ENCODE assay signal across 11 mouse cellular contexts in the genomic region with DNA sequence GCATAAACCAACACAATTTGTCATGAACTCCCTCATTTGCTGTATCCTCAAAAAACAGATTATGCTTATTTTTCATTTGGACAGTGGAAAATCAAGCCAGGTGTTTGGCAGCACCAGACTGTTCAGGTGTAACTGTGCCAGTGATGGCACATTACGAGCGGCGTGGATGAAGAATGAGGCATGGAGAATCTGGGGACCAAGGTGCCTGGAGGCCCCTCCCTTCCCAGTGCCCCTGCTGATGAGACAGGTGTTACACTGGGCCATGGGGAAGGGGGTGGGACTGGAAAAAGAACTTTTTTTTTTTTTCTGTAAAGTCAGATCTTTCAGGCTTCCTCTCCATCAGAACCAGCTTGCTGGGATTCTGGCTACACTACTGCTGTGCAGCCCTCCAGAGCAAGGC.
"Had no signal": no experiment of that assay in that cellular context is flagged by ENCODE, and none has a peak within 500 bp of the region (broad histone marks: within the 10 kb centered on the region; RNA-seq: fewer than 3 reads in every experiment).

No protein-coding gene starts in this region.

- H3K4me2 ChIP-seq: intestine, embryonic 15.5 days; liver, embryonic 13.5 days; midbrain, embryonic 11.5 days had no signal

- H3K36me3 ChIP-seq: intestine, embryonic 15.5 days; liver, embryonic 13.5 days had no signal

- H3K27ac ChIP-seq: intestine, embryonic 15.5 days; left cerebral cortex, adult 2 months; liver, embryonic 13.5 days had no signal

- H3K9me3 ChIP-seq: intestine, embryonic 15.5 days; liver, embryonic 13.5 days had no signal

- H3K4me3 ChIP-seq: intestine, embryonic 15.5 days; left cerebral cortex, adult 2 months; liver, embryonic 13.5 days had no signal

- H3K4me1 ChIP-seq: intestine, embryonic 15.5 days; liver, embryonic 13.5 days had no signal

- H3K27me3 ChIP-seq: intestine, embryonic 15.5 days; liver, embryonic 13.5 days had no signal

- H3K9ac ChIP-seq: intestine, embryonic 15.5 days; liver, embryonic 13.5 days had no signal

- DNase-seq: layer of hippocampus, postnatal 36 days; liver, embryonic 13.5 days; lung, adult 2 months; lung, postnatal 14 days; lung, postnatal 4 days; midbrain, embryonic 14.5 days; thymus, adult 18-20 months; thymus, postnatal 36 days had no signal

- ATAC-seq: intestine, embryonic 15.5 days had no signal
